ENCODE assay signal across 8 mouse cellular contexts in the genomic region with DNA sequence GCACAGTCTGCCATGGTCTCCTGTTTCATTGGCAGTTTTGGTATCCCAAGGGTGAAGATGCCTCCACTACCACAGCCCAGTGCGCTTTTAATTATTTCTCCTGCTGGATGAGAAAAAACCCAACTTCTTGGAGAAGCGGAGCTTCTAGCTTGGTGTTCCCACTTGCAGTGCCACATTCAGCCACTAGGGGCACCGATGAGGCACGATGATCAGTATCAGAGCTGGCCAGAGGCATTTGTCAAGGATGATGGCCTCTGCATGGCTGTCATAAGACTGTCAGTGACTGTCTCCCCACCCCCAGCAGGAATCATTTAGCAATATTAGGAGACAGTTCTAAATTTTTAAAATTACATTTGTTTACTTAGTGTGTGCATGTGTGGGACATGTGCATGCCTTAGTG. TPM values are rescaled to one million over a fixed set of nuclear protein-coding genes. Genes with fewer than 3 reads are reported as not detected.
DNase-seq lines count a peak whose midpoint lies in the region; ATAC-seq and TF ChIP-seq lines count a peak whose summit lies in the region.

No protein-coding gene starts in this region.

- TF ChIP-seq EP300 in liver, embryonic 14.5 days (IDR thresholded peaks at IDR 0.05; ENCODE audit: low read depth): peak; percentile 11; the same call in 1 of the 2 replicates
- no peak for TF ChIP-seq EP300 in stomach, postnatal 0 days (optimal IDR thresholded peaks at IDR 0.05)

- peaks cover 12% of the 10 kb centered on the region for H3K27me3 ChIP-seq in heart, embryonic 12.5 days (replicated peaks)
- H3K27me3 ChIP-seq in liver, embryonic 14.5 days (ENCODE audit: control insufficient read depth, insufficient read depth, low read length): no peaks in the 10 kb centered on the region
- no peaks in the 10 kb centered on the region for H3K27me3 ChIP-seq in neural tube, embryonic 13.5 days
- no peaks in the 10 kb centered on the region for H3K27me3 ChIP-seq in stomach, postnatal 0 days (ENCODE audit: control insufficient read depth, insufficient read depth, low read length)

- H3K27ac ChIP-seq in bone marrow macrophage, adult 2 months (ENCODE audit: insufficient read depth, low read depth, low read length): 0 out of 2 replicates have a peak overlapping the region, but pooled peaks have one; percentile 3
- H3K27ac ChIP-seq in embryonic fibroblast, embryonic 13.5 days (ENCODE audit: insufficient read depth, low read length): no peak overlapping the region
- no peak overlapping the region for H3K27ac ChIP-seq in heart, embryonic 12.5 days (ENCODE audit: poor library complexity, severe bottlenecking)
- peak overlapping the region; percentile 28 for H3K27ac ChIP-seq in liver, embryonic 14.5 days
- H3K27ac ChIP-seq in neural tube, embryonic 13.5 days (replicated peaks): no peak overlapping the region
- H3K27ac ChIP-seq in stomach, postnatal 0 days (replicated peaks): peak overlapping the region; percentile 89

- peak; percentile 81 for TF ChIP-seq CTCF in bone marrow macrophage, adult 2 months (IDR thresholded peaks at IDR 0.05; ENCODE audit: low read depth, low read length)
- peak; percentile 87; the same call in 1 of the 2 replicates for TF ChIP-seq CTCF in embryonic fibroblast, embryonic 13.5 days (IDR thresholded peaks at IDR 0.05; ENCODE audit: borderline replicate concordance, insufficient read depth, low read length)
- peak; percentile 99 for TF ChIP-seq CTCF in liver, embryonic 14.5 days (IDR thresholded peaks at IDR 0.05; ENCODE audit: low read depth)
- TF ChIP-seq CTCF in stomach, postnatal 0 days (IDR thresholded peaks at IDR 0.05; ENCODE audit: low read depth): peak; percentile 93

- H3K4me2 ChIP-seq in heart, embryonic 12.5 days: no peak overlapping the region
- no peak overlapping the region for H3K4me2 ChIP-seq in liver, embryonic 14.5 days (ENCODE audit: low read depth)
- no peak overlapping the region for H3K4me2 ChIP-seq in neural tube, embryonic 13.5 days
- H3K4me2 ChIP-seq in stomach, postnatal 0 days (replicated peaks; ENCODE audit: low read depth): no peak overlapping the region

- H3K36me3 ChIP-seq in heart, embryonic 12.5 days: no peaks in the 10 kb centered on the region
- no peaks in the 10 kb centered on the region for H3K36me3 ChIP-seq in liver, embryonic 14.5 days (replicated peaks; ENCODE audit: control insufficient read depth, insufficient read depth, low read depth)
- no peaks in the 10 kb centered on the region for H3K36me3 ChIP-seq in neural tube, embryonic 13.5 days
- H3K36me3 ChIP-seq in stomach, postnatal 0 days (ENCODE audit: control insufficient read depth, insufficient read depth, low read length): no peaks in the 10 kb centered on the region

- peaks cover 6% of the 10 kb centered on the region for H3K9me3 ChIP-seq in heart, embryonic 12.5 days (replicated peaks)
- H3K9me3 ChIP-seq in liver, embryonic 14.5 days (ENCODE audit: control insufficient read depth, low read length): no peaks in the 10 kb centered on the region
- H3K9me3 ChIP-seq in neural tube, embryonic 13.5 days: no peaks in the 10 kb centered on the region
- H3K9me3 ChIP-seq in stomach, postnatal 0 days (ENCODE audit: control insufficient read depth, low read length): no peaks in the 10 kb centered on the region

- WGBS in heart, embryonic 12.5 days: 19% methylated on average over 4 of the region's 4 CpGs
- WGBS in liver, embryonic 14.5 days (ENCODE audit: insufficient replicate concordance): 15% methylated on average over 4 of the region's 4 CpGs
- WGBS in neural tube, embryonic 13.5 days: 22% methylated on average over 4 of the region's 4 CpGs
- WGBS in stomach, postnatal 0 days: 25% methylated on average over 4 of the region's 4 CpGs

- DNase-seq in CD4-positive helper T cell, adult 2 months (ENCODE audit: low read depth, low spot score): peak; percentile 63
- peak; percentile 87 to 94 for DNase-seq in kidney, postnatal 25 days
- peak; percentile 64 to 72 (median 65) for DNase-seq in liver, embryonic 14.5 days (ENCODE audit: low read depth in 3 of 3, low spot score in 3 of 3)
- DNase-seq in stomach, postnatal 0 days (ENCODE audit: low spot score): peak; percentile 80

- ATAC-seq in heart, embryonic 12.5 days (ENCODE audit: insufficient number of reproducible peaks, low FRiP score): 0 out of 2 replicates have a peak, but pooled peaks have one; percentile 3
- peak; percentile 59 for ATAC-seq in liver, embryonic 14.5 days (ENCODE audit: insufficient read depth)
- peak; percentile 56 for ATAC-seq in neural tube, embryonic 13.5 days (ENCODE audit: low read depth)
- ATAC-seq in stomach, postnatal 0 days (ENCODE audit: low FRiP score, low TSS enrichment): 0 out of 2 replicates have a peak, but pooled peaks have one; percentile 10

- no peak for TF ChIP-seq POLR2A in bone marrow macrophage, adult 2 months (IDR thresholded peaks at IDR 0.05; ENCODE audit: borderline replicate concordance, low read depth, low read length)
- no peak for TF ChIP-seq POLR2A in embryonic fibroblast, embryonic 13.5 days (IDR thresholded peaks at IDR 0.05; ENCODE audit: low read depth, low read length)

- peaks cover 18% of the 10 kb centered on the region for H3K4me1 ChIP-seq in bone marrow macrophage, adult 2 months (ENCODE audit: control insufficient read depth, insufficient read depth, low read length)
- no peaks in the 10 kb centered on the region for H3K4me1 ChIP-seq in embryonic fibroblast, embryonic 13.5 days (ENCODE audit: control insufficient read depth, insufficient read depth, low read length)
- peaks cover 26% of the 10 kb centered on the region for H3K4me1 ChIP-seq in heart, embryonic 12.5 days (replicated peaks)
- H3K4me1 ChIP-seq in liver, embryonic 14.5 days (replicated peaks; ENCODE audit: control insufficient read depth in 2 of 2, insufficient read depth in 2 of 2, low read length in 1 of 2): peaks cover 19 to 24% of the 10 kb centered on the region in 2 experiments
- H3K4me1 ChIP-seq in neural tube, embryonic 13.5 days (replicated peaks): no peaks in the 10 kb centered on the region
- H3K4me1 ChIP-seq in stomach, postnatal 0 days (replicated peaks; ENCODE audit: control insufficient read depth, insufficient read depth): peaks cover 5% of the 10 kb centered on the region; the same call in 1 of the 2 replicates

- no peak overlapping the region for H3K9ac ChIP-seq in heart, embryonic 12.5 days
- H3K9ac ChIP-seq in liver, embryonic 14.5 days (replicated peaks): no peak overlapping the region
- H3K9ac ChIP-seq in neural tube, embryonic 13.5 days: no peak overlapping the region
- no peak overlapping the region for H3K9ac ChIP-seq in stomach, postnatal 0 days (ENCODE audit: low read length)

- no peak overlapping the region for H3K4me3 ChIP-seq in bone marrow macrophage, adult 2 months (ENCODE audit: insufficient read depth, low read length)
- no peak overlapping the region for H3K4me3 ChIP-seq in embryonic fibroblast, embryonic 13.5 days (ENCODE audit: insufficient read depth, low read length)
- H3K4me3 ChIP-seq in heart, embryonic 12.5 days: no peak overlapping the region
- H3K4me3 ChIP-seq in liver, embryonic 14.5 days (ENCODE audit: insufficient read depth in 1 of 2, low read depth in 2 of 2, low read length in 2 of 2): no peak overlapping the region
- H3K4me3 ChIP-seq in neural tube, embryonic 13.5 days: no peak overlapping the region
- H3K4me3 ChIP-seq in stomach, postnatal 0 days (ENCODE audit: low read depth, low read length): no peak overlapping the region

RNA-seq across cellular contexts. Expression of a gene that starts 28.8 kb away (rescaled TPM):
- not detected in 2 replicates for polyA plus RNA-seq in bone marrow macrophage, adult 2 months (2012; ENCODE audit: insufficient read depth, insufficient read length, missing spikeins)
- not detected in 2 replicates for polyA plus RNA-seq in embryonic fibroblast, embryonic 13.5 days (2011; ENCODE audit: insufficient read length, low read depth, missing spikeins)
- 0.10 and 0.12 TPM in 2 replicates for polyA plus RNA-seq in heart, embryonic 12.5 days (2016; fragmentation: Nextera tagmentation; extraction: Ambion mirVana)
- polyA plus RNA-seq in liver, embryonic 14.5 days (2012; rRNA removed): 0.26 and 0.33 TPM in 2 replicates
- polyA plus RNA-seq in liver, embryonic 14.5 days (2014; fragmentation: Nextera tagmentation; extraction: Ambion mirVana): 0.23 and 0.28 TPM in 2 replicates
- 0.88 and 1.1 TPM in 2 replicates for polyA plus RNA-seq in neural tube, embryonic 13.5 days (2015; fragmentation: Nextera tagmentation; extraction: Ambion mirVana)
- polyA plus RNA-seq in stomach, postnatal 0 days (2015; fragmentation: Nextera tagmentation; extraction: Ambion mirVana): 2,145 and 2,418 TPM in 2 replicates

Comparison
In these comparisons a context has a peak if more than half of its experiments do, and no peak if none do; other contexts are left out.
1. H3K27ac ChIP-seq: peak in bone marrow macrophage, adult 2 months (single experiment), liver, embryonic 14.5 days (single experiment) and stomach, postnatal 0 days (single experiment); none in embryonic fibroblast, embryonic 13.5 days (single experiment), heart, embryonic 12.5 days (single experiment) and neural tube, embryonic 13.5 days (single experiment).
2. ATAC-seq: peak in every context shown above with its lines; median percentile 59 in liver, embryonic 14.5 days; 56 in neural tube, embryonic 13.5 days; 10 in stomach, postnatal 0 days; 3 in heart, embryonic 12.5 days.
3. RNA of a gene that starts 28.8 kb away (polyA plus RNA-seq): 2,145 to 2,418 TPM in stomach, postnatal 0 days; 0.88 to 1.1 TPM in neural tube, embryonic 13.5 days, 0.23 to 0.33 TPM in liver, embryonic 14.5 days, not detected in bone marrow macrophage, adult 2 months, not detected in embryonic fibroblast, embryonic 13.5 days and 0.10 to 0.12 TPM in heart, embryonic 12.5 days; every median in the first group is over 1,000 times any median in the second.
4. Peak in every context shown above with its lines, with median percentiles within 50 percentile points of each other: DNase-seq and CTCF ChIP-seq.